Mouse (Mus musculus) layer of hippocampus, adult 2 months (tissue): ENCODE measurements around the gene Baz2b. TPM values are rescaled to one million over a fixed set of nuclear protein-coding genes. Genes with fewer than 3 reads are reported as not detected.
A peak's percentile ranks its signal among the peaks of the same experiment; 100 is the strongest.

Experiments
- DNase-seq, 2 experiments: peaks; one replicate each; pipeline ENCODE4 v3.0.0; 2022; ENCODE audit warnings: low spot score in 2 of 2
- H3K27ac ChIP-seq: fragments of 200-600 bp; 2 replicates; pipeline ENCODE4 v1.8.1; 2022
- H3K4me3 ChIP-seq: fragments of 200-600 bp; 2 replicates; pipeline ENCODE4 v1.8.1; 2022; ENCODE audit warnings: mild to moderate bottlenecking
- CTCF ChIP-seq: fragments of 200-600 bp; conservative IDR thresholded peaks from 2 replicates; pipeline ENCODE4 v1.8.1; 2022; ENCODE audit warnings: antibody characterized with exemption, mild to moderate bottlenecking, moderate library complexity
- total RNA-seq, 2 experiments: library from RNA; stranded (reverse); gene quantifications; 2 replicates each; pipeline ENCODE4 v1.2.3; 2021

Baz2b gene
- total RNA-seq, 2 experiments from 2014 or later, result 57.7 to 59.2 TPM

DNA sequence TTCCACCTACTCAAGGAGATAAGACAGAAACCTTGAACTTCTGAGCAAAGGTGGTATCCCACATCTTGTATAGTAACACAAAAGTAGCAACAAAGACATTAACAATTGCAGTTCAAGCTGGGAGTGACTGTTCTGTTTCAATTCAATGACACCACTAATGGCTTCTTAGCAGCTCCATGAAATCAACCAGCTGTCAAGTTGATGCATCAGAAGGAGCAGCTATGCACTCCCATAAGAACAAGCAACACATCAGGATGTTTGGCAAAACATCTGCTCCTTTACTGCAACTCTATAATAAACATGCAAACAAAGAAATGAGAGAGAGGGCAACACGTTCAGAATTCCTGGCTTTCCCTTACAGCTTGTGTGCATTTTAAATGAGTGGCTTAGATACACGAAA, 87.5 kb downstream of the Baz2b start:
- no peak overlapping the region for H3K27ac ChIP-seq
- no peak for DNase-seq
- no peak overlapping the region for H3K4me3 ChIP-seq
- TF ChIP-seq CTCF, result no peak

DNA sequence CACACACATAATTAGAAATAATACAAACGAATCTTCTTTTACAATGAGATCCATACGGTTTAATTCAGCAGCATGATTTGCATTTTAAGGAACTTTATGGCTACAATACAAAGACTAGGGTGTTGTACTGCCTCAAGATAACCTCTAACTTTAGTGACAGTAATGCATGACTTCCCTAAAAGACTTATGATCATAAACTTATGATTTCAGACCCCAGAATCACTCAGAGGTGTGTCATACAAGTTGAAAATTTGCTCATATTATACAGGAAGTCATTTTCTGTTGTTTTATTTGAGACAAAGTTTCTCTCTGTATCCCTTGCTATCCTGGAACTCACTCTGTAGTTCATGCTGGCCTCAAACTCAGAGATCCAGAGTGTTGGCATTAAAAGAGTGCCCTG, 89.0 kb downstream of the Baz2b start:
- H3K4me3 ChIP-seq, result no peak overlapping the region
- TF ChIP-seq CTCF, result no peak
- H3K27ac ChIP-seq, result 0 out of 2 replicates have a peak overlapping the region, but pooled peaks have one; percentile 19
- DNase-seq, result no peak

DNA sequence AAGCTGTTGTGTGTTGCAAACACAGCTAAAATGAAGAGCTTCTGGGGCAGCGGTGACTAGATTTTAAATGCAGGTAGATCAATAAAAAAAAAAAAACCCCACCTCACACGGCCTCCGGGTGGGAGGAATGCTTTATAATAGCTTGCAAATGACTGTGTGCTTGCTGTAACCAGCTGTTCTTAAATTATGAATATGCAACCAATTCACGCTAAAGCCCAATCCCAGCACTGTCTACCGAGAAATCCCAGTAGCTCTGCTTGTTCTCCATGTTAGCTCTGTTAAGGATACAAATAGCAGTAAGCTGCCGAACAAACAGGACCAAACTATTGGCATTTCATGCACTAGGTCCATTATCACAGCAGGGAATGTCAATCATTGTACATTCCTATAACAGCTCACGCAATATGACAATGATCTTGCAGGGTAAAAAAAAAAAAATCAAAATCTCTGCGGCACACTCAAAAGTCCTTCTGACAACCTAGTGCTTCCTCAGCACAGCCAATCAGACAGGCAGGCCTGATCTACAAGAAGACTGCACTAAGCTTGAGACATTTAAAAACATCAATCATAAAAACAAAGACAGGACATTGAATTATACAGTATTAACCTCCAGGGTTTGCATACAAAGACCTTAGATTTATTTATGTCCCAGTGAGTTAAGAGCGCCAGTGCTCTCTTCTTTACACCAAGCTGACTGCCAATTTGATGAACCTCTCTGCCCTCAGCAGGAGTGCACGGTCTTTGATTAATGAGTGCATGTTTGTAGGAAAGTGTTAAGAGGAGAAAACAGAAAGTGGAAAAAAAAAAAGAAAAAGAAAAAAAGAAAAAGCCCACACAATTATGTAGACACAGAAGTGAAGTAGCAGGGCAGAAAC, 90.7 kb downstream of the Baz2b start:
- no peak overlapping the region for H3K27ac ChIP-seq
- no peak for TF ChIP-seq CTCF
- no peak overlapping the region for H3K4me3 ChIP-seq
- DNase-seq, result no peak

DNA sequence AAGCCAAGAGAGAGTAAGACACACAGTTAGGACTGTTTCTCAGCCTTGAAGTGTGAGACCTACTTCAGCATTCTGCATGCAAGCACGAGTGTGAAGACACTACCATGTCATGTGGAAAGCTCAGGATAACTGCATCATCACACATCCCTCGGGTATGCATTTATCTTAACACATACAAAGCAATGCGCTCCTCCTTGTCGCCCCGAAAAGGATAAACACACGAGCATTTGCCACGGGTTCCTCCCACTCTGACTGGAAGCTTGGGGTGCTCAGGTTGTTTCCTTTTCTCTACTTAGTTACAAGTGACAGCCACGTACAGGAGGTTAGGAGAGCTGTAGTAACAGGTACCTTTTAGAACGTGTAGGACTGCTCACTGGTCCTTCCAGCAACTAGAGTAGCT, 91.8 kb downstream of the Baz2b start:
- DNase-seq, result no peak
- Histone ChIP-seq H3K27ac (no peak overlapping the region), H3K4me3 (no peak overlapping the region)
- no peak for TF ChIP-seq CTCF

DNA sequence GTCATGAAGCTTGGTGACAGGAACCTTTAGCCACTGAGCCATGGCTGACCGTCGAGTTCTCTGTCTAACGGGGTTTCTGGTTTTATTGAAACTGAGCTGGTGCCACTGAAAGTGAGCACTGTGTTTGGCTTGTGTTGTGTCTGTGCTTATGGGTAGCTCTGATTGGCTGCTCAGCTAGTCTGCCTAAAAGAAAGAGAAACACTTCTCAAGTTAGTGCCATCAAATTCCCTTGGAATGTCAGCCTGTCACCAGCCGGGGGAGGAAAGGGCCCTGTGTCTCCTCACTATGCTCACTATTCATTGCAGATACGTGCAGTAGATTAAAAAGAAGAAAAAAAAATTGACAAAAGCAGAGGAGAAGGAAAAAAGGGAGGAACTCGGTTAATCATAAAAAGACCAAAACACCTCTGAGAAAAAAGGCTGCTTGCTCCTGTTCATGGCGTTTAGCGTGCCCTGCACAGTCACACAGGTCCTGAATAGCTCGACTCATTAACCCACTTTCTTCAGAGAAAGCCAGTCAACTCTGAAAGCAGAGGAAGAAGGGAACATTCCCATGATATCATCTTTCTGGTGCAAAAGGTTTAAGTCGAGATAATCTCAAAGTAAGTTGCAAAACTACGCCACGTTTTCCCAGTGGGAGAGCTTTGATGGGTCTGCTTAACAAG, 93.6 kb downstream of the Baz2b start:
- TF ChIP-seq CTCF, result no peak
- Histone ChIP-seq H3K27ac (peak overlapping the region; percentile 21; the same call in 1 of the 2 replicates), H3K4me3 (no peak overlapping the region)
- no peak for DNase-seq

DNA sequence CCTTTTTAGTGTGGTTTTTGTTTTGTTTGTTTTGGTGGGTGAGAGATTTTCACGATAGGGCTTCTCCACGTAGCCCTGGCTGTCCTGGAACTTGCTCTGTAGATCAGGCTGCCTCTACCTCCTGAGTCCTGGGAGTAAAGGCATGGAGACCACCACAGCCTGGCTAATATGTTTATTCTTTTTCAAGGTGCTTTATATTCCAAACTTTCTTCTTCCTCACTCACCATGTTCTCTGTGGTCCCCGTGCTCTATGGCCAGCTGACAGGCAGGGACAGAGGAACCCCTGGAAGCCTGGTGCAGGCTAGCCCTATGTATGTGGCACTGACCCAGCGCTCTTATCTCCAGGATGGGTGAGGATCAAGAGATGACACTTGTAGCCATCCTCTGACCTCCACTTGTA, 94.7 kb downstream of the Baz2b start:
- Histone ChIP-seq H3K4me3 (no peak overlapping the region), H3K27ac (no peak overlapping the region)
- DNase-seq, result no peak
- TF ChIP-seq CTCF, result no peak

DNA sequence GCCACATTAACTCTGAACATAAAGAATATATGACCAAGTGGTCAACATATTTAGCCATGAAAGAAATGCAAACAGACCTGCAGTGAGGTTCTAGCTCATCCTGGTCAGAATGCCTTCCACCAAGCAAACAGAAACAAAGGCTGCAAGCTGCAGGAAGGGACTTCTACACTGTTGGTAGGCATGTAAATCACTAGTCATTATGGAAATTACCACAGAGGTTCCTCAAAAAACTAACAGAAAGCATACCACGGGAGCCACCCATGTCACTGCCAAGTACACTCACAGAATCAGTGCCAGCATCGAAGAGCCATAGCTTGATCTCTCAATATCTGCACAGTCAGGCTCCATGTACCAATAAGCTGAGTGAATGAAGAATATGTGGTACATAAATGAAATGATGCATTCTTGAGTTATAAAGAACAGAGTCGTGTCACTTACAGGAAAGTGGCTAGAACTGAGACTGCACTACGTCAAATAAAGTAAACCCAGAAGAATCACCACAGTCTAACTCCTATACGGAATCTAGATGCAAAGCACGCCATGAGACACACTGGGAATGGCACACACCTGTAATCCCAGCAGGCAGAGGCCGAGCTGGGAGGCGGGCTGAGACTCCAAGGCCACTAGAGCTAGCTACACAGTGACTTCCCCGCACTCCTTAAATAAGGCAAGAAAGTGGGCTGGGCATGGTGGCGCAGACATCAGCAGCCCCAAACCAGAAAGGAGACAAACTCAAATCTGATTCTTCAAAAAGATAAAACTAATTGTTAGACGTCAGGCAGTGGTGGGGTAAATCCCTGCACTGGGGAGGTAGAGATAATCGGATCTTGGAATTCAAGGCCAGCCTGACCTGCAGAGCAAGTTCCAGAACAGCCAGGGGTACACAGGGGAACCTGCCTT, 95.7 kb downstream of the Baz2b start:
- no peak overlapping the region for H3K27ac ChIP-seq
- H3K4me3 ChIP-seq, result no peak overlapping the region
- DNase-seq, result no peak
- no peak for TF ChIP-seq CTCF

DNA sequence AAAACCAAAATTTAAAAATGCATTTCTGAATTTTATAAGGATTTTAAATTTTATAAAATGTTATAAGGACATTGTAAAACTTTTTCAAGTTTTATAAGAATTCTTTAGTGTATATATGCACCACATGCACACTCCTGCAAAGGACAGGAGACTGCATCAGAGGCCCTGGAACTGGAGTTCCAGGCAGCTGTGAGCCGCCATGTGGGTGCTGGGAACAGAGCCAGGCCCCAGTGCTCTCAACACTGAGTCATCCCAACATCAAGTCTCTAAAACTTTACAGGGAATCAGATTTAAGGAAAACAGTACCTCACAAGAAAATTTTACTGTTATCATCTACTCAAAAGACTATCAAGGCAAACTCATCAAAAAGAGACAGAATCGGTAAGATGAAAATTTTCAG, 97.5 kb downstream of the Baz2b start:
- DNase-seq, result no peak

DNA sequence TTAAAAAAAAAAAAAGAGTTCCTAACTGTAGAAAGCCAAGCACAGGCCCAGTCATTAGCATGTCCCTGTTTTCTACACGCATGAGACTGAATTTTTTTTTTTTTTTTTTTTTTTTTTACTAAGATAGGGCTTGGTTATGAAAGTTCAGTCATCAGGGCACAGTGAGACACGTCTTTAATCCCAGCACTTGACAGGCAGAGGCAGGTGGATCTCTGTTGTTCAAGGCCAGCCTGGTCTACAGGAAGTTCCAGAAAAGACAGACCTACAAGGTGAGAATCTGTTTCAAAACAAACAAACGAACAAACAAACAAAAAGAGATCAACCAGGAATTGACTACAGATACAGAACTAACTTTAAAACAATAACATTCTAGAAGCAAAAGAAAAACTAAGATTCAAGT, 100.6 kb downstream of the Baz2b start:
- Histone ChIP-seq H3K4me3 (no peak overlapping the region), H3K27ac (no peak overlapping the region)
- DNase-seq, result no peak
- TF ChIP-seq CTCF, result no peak

More for the DNA sequence above, 97.5 kb downstream of the Baz2b start:
- Histone ChIP-seq H3K4me3 (no peak overlapping the region), H3K27ac (no peak overlapping the region)
- TF ChIP-seq CTCF, result no peak

DNA sequence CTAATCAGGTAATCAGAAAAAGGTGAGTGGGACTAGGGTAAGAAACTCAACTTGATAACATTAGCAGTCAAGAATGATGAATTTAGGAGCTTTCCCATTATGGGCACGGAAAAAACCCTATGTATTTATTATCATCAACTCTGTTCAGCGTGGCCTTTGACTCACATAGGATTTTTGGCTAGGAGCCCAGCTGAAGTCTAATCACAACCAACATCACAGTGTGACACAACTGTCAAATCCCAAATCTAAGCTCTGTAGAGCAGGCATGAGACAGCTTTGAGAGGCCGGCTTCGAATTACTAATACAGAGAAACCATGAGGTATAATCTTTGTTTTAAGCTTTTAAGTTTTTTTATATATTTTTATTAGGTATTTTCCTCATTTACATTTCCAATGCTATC, 113.0 kb downstream of the Baz2b start:
- H3K4me3 ChIP-seq, result no peak overlapping the region
- DNase-seq, result no peak

DNA sequence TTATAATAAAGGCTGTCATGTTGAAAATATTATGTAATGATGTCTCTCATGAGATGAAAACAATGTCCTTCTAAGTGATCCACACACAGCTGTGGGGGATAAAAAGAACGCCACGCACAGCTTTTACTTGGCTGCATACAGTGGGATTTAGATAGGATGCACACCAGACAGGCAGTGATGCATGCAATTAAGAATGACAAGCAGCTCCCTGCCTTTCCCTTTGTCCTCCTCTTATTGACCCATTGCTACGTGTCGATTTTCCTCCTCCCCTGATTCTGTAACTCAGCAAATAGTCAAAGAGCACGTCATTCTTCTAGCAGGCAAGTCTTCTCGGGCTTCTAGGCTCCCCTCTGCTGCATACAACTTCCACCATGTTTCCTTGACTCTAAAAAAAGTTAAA, 119.4 kb downstream of the Baz2b start:
- Histone ChIP-seq H3K27ac (no peak overlapping the region), H3K4me3 (no peak overlapping the region)
- no peak for DNase-seq
- no peak for TF ChIP-seq CTCF

More for the DNA sequence above, 113.0 kb downstream of the Baz2b start:
- H3K27ac ChIP-seq, result no peak overlapping the region
- TF ChIP-seq CTCF, result no peak

DNA sequence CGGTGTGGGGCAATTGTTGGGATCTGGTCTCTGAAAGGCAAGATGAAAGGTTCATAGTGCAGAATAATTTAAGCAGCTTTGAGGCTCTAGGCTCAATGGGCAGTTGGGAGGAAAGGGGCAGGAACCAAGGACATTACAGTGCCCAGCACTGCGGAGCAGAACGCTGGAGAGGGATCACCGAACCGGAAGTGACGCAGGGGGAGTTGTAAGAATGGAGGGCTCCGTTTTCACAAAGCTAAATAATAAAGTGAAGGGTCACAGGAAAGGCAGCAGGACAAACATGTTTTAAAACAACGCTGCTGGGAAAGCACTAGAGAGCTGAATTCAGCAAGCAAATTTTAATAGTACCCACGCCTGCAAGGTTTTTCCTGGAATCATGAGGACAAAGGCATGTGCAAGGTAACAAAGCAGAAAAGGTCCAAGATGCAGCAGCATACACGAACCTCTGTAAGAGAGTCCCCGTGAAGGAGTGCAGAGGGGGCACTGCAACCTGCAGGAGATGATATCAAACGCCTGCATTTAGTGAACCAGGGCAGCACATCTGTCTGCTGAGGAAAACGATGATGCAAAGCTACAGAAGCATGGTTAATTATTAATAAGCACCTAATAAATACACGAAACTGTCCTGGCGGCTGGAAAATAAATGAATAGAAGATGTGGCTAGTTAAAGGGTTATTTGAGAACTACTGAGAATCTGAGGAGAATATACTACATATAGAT, 120.0 kb downstream of the Baz2b start:
- Histone ChIP-seq H3K27ac (no peak overlapping the region), H3K4me3 (no peak overlapping the region)
- no peak for DNase-seq
- TF ChIP-seq CTCF, result no peak
